Mouse (Mus musculus) ovary, adult 18-20 months (tissue): ENCODE measurements around the gene Stambpl1.

ENCODE experiments used
- DNase-seq: peaks from one replicate; pipeline ENCODE4 v3.0.0; 2022; ENCODE audit warnings: low spot score, mixed read lengths

The Stambpl1 gene

GRCm38 (mm10) chr19:34192008-34192963 lies at the start of gene Stambpl1:
Gene Stambpl1, plus strand, starts transcription at chr19:34192229.
- peak; percentile 34 for DNase-seq

DNA sequence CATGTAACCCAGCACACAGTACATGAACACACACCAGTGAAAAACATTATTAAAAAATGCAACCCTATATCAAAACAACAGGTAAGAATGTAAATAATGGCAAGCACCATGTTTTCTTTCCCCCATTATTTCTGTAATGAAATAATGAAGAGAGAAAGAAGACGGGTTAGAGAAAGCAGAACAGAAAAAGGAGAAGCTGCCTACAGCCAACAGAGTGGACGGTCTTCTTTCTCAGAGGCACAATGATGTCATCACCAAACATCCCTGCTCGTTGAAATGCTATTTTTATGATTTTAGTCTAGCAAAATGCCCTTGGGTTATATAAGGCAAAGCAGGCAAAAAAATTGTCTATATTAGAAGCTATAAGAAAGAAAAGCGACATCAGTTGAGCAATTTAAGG lies 43.6 kb upstream of the Stambpl1 start:
- no peak for DNase-seq

- DNase-seq = no peak
Measured at GRCm38 (mm10) chr19:34151909-34152308, 40.1 kb upstream of the Stambpl1 start.

DNA sequence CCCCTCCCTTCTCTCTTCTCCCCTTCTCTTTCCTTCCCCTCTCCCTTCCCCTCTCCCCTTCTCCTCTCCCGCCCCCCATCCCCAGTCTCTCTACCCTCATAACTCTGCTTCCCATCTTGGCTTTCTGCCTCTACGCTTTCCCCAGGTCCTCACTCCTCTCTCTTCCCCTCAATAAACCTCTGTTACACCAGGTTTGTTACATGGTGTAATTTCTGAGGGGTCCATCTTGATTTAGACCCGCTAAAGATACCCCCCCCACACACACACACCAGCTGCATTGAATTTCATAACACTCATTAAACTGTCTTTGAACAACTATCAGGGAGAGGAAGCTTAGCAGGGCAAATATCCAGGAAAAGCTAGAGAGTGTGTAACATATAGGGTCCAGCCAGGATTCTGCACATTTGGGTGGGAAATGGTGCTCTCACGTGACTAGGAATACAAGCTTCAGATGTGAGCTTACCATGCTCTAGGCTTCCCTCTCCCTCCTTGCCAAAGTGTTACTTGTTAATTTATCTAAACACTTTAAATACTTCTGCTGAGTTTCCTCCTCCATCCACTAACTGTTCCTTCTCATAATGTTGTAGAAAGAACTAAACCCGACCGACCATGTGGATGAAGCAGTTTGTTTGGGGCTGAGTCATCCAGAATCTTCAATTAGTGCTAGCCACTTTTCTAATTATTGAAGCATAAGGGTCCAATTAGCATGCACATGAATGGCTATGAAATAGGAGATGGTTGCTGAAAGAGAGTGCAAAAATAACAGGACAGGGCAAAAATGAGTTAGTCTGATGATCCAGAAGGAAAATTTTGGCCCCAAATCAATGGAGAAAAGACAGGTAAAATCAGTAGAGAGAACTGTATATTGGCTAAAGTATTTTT lies 38.5 kb upstream of the Stambpl1 start:
- DNase-seq = no peak

DNA sequence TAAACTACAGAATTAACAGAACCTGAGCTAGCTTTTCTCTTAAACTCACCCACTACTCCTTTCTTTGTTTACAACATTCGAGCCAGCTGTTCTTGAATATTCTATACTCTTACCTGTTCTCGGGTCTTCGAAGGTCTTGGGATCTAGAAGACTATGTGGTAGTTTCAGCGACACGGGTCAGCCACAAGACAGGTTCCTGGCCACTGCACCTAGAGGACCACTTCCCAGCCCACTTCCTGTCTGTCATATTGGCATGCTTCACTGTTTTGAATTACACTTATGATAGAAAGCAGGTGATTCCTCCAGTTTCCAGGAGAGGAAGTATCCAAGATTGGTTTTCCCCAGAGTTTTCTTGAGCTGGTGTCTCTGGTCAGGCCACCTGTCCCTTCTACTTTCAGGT lies 29.3 kb upstream of the Stambpl1 start:
- no peak for DNase-seq

DNA sequence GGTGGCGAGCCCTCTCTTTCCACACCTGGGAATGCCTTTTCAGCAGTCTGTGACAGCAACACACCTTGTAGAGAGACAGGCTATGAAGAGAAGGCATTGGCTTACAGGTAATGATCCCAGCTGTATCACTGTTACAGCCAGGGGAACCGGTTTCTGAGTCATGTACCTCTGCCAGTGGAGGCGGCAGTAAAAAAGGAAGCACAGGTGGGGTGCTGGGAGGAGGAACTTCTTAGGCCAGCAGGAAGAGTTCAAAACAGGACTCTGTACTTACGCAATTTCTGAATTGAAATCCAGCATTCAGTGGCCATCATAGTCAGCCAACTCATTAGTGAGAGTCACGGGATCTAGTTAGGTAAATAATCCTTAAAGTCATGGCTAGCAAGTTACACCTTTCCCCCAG lies 26.1 kb upstream of the Stambpl1 start, which contains the start of gene Ankrd22:
TSS of gene Ankrd22 (minus strand) at position 163 of the 400 bp plus-strand sequence.
- no peak for DNase-seq

GRCm38 (mm10) chr19:34166386-34166785 lies 25.6 kb upstream of the Stambpl1 start:
- DNase-seq = no peak

GRCm38 (mm10) chr19:34167896-34168661 lies 23.9 kb upstream of the Stambpl1 start:
- DNase-seq = no peak

GRCm38 (mm10) chr19:34169121-34169520 lies 22.9 kb upstream of the Stambpl1 start:
- no peak for DNase-seq

DNA sequence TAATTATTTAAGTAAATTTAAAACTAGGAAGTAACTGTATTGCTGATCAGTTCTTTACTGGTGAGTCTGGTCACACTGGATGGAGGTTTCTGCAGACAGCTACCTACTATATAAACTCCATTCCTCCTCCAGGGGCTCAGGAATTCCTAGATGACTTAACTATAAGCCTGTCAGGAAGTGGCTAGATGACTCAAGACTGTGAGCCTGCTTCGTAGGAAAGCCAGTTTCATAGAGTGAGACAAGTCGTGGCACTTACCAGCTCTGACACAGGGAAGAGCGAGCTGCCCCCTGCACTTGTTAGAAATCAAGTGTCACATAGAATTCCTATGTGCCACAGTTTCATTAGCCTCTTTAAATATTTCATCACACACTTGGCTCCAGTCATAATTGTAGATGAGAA lies 20.9 kb upstream of the Stambpl1 start:
- no peak for DNase-seq

DNA sequence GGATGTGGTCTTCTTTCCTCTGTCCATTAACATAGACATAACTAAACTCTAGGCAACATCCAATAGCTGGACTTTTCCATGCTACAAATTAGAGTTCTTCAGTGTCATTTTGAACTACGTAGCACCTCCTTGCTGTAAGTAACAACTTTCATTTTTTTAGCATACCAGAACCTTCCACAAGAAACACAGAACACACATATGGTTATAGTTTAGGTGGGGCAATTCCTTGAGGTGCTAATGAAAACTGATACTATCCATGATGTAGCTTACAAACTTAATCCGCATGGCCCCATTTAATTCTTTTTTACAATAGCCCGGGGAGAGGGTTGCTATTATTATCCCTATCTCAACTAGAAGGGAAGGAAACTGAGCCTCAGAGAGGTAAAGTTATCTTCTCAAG lies 18.0 kb upstream of the Stambpl1 start:
- no peak for DNase-seq

GRCm38 (mm10) chr19:34179136-34179535 lies 12.9 kb upstream of the Stambpl1 start:
- DNase-seq = no peak

- DNase-seq = no peak
Measured at GRCm38 (mm10) chr19:34180316-34180715, 11.7 kb upstream of the Stambpl1 start.

DNA sequence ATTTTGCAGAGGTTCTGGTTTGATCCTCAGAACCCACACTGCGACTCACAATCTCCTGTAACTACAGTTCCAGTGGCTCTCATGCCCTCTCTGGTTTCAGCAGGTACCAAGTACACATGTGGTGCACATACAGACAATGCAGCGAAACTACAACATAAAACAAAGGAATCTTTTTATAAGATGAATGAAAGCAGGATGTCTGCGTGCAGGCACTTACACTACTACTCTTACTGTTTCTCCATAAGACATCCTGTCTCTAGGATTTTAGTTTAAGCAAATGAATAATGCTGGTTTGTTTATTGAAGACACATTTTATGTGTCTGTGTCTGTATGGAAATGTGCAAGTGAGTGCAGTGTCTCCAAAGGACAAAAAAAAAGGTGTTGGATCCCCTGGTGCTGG lies 10.8 kb upstream of the Stambpl1 start:
- DNase-seq = no peak

- no peak for DNase-seq
Measured at GRCm38 (mm10) chr19:34182490-34182889, 9.5 kb upstream of the Stambpl1 start.

- DNase-seq = no peak
Measured at GRCm38 (mm10) chr19:34186845-34187244, 5.2 kb upstream of the Stambpl1 start.

- no peak for DNase-seq
Measured at GRCm38 (mm10) chr19:34191645-34192007, 403 bp upstream of the Stambpl1 start.

DNA sequence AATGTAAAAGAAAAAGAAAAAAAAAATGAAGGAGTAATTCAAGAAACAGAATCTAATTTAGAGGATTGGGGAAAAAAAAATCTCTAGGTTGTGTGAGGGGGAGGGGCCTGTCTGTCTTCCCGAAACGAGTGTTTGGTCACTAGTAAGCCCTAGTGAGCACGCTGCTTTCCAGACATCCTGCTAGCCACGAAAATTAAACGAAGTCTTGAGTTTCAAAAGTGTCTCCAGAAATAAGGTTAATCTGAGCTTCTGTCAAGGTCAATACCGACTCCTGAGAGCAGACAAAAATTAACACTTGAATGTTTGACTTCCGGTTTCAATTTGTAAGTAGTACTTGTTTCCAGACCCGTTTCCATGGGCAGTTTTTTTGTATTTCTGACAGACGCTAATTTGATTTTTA lies 1.1 kb downstream of the Stambpl1 start:
- no peak for DNase-seq

GRCm38 (mm10) chr19:34193683-34194082 lies 1.7 kb downstream of the Stambpl1 start:
- DNase-seq = no peak

- DNase-seq = no peak
Measured at GRCm38 (mm10) chr19:34194132-34194745, 2.2 kb downstream of the Stambpl1 start.

DNA sequence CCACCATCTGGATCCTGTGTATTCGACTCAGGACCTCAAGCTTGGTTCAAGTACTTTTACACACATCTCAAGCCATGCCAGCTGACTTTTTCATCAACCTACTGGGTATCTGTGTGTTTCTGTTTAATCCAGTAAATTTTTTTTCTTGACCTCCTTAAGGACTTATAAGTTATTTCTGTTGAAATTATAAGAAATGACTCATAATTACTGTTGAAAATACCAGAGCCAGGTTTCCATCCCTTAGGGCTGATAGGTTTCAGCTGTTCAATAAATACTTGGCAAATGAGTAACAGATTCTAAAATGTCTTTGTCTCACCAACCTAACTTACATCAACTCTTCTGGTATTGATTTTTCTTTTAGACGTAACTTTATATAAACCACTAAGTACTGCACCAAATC lies 3.0 kb downstream of the Stambpl1 start:
- no peak for DNase-seq

GRCm38 (mm10) chr19:34198066-34198465 lies 6.0 kb downstream of the Stambpl1 start:
- DNase-seq = no peak
